Mouse (Mus musculus) megakaryocyte, embryonic 14.5 days (primary cell): ENCODE data around the gene Naip1.

Experiments used
- FLI1 ChIP-seq: IDR thresholded peaks from 2 replicates; pipeline ENCODE4 v1.6.1; 2012; ENCODE audit warnings: low read length, inconsistent platforms, mixed read lengths
- GATA1 ChIP-seq: IDR thresholded peaks from 3 replicates; pipeline ENCODE4 v1.6.1; 2012; ENCODE audit warnings: mixed read lengths, low read length, inconsistent platforms, borderline replicate concordance

GRCm38 (mm10) chr13:100409825-100410224 is 42.8 kb downstream of the Naip1 start:
- no peak for TF ChIP-seq GATA1
- TF ChIP-seq FLI1, result no peak
